Mouse (Mus musculus): ENCODE results near the gene Gm10135. TPM values are rescaled to one million over a fixed set of nuclear protein-coding genes. Genes with fewer than 3 reads are reported as not detected.

The Gm10135 gene
- polyA plus RNA-seq, 1 experiment from 2014 or later = not detected

DNA sequence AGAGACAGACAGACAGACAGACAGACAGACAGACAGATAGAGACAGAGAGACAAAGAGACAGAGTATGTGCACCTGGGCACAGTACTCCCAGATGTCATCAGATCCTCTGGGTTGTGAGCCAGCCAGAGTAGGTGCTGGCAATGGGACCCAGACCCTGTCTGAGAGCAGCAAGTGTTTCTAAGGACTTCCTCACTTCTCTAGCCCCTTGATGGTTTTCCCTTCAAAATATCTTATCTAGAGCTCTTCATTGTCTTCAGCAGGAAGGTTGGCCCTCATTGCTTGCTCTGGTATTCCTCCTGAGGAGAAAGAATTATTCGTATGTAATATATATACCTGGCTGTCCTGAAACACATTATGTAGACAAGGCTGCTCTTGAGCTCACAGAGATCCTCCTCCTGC lies 18.0 kb upstream of the Gm10135 start:
- no peak overlapping the region for H3K27ac ChIP-seq (replicated peaks in 1 of 2; ENCODE audit: control insufficient read depth in 1 of 2, insufficient read depth in 1 of 2, low read depth in 2 of 2, low read length in 2 of 2)
- H3K4me3 ChIP-seq (ENCODE audit: control insufficient read depth in 1 of 2, insufficient read depth in 1 of 2, low read depth in 1 of 2, low read length in 2 of 2) = no peak overlapping the region
- ATAC-seq (ENCODE audit: insufficient number of reproducible peaks, insufficient read depth, low FRiP score, low read depth) = no peak
- H3K9me3 ChIP-seq (ENCODE audit: control insufficient read depth, low read length) = no peaks in the 10 kb centered on the region
- H3K4me2 ChIP-seq (ENCODE audit: low read length) = no peak overlapping the region
- WGBS = 66% methylated on average over 1 of the region's 1 CpGs
- no peaks in the 10 kb centered on the region for H3K27me3 ChIP-seq (ENCODE audit: control insufficient read depth, insufficient read depth, low read length)
- H3K9ac ChIP-seq (ENCODE audit: low read length) = no peak overlapping the region
- H3K36me3 ChIP-seq (ENCODE audit: control insufficient read depth, insufficient read depth, low read length) = no peaks in the 10 kb centered on the region
- peaks cover 3 to 5% of the 10 kb centered on the region in 2 experiments; a peak in 3 of 4 replicates for H3K4me1 ChIP-seq (ENCODE audit: control insufficient read depth in 2 of 2, insufficient read depth in 2 of 2, low read length in 2 of 2)

DNA sequence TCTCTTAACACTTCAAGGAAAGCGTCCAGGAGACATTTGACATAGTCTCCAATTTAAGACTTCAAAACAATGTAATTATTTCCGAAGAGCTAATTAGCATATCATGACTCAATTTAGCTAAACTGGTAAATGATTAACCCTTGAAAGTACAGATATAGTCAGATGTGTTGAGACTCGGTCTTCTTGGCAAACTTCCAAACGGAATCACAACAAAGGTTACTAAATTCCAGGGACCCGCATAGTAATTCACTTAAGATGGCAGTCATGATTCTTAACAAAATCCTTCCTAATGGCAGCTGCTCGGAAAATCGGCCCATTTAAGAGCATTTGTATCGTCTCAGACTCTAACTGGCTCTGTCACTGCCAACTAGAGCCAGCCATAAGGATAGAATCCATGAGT lies 15.3 kb upstream of the Gm10135 start:
- Histone ChIP-seq H3K4me2 (ENCODE audit: low read length) (no peak overlapping the region), H3K9ac (ENCODE audit: low read length) (no peak overlapping the region), H3K4me1 (ENCODE audit: control insufficient read depth in 2 of 2, insufficient read depth in 2 of 2, low read length in 2 of 2) (peaks cover 0 to 5% of the 10 kb centered on the region in 2 experiments; a peak in 3 of 4 replicates), H3K36me3 (ENCODE audit: control insufficient read depth, insufficient read depth, low read length) (no peaks in the 10 kb centered on the region), H3K27ac (replicated peaks in 1 of 2; ENCODE audit: control insufficient read depth in 1 of 2, insufficient read depth in 1 of 2, low read depth in 2 of 2, low read length in 2 of 2) (no peak overlapping the region), H3K9me3 (ENCODE audit: control insufficient read depth, low read length) (no peaks in the 10 kb centered on the region), H3K4me3 (ENCODE audit: control insufficient read depth in 1 of 2, insufficient read depth in 1 of 2, low read depth in 1 of 2, low read length in 2 of 2) (no peak overlapping the region), H3K27me3 (ENCODE audit: control insufficient read depth, insufficient read depth, low read length) (no peaks in the 10 kb centered on the region)
- no peak for ATAC-seq (ENCODE audit: insufficient number of reproducible peaks, insufficient read depth, low FRiP score, low read depth)
- 64% methylated on average over 8 of the region's 8 CpGs for WGBS

DNA sequence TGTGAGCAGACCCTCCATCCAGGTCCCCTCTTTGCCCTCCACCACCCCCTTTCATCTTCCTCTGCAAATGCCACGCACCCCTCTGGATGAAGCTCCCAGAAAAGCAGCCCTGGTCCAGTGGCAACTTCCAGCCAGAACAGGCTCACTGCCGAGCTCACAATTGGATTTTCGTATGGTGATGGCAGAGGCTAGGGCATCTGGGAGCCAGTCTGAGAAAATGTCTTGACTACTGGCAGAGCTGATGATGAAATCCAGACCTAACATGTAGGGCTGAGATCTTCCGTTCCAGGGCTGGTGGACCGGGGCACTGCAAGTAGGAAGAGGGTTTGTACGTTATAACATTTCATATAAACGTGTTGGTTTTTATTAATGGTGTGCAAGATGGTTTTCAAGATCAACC lies 13.3 kb upstream of the Gm10135 start:
- Histone ChIP-seq H3K27ac (replicated peaks in 1 of 2; ENCODE audit: control insufficient read depth in 1 of 2, insufficient read depth in 1 of 2, low read depth in 2 of 2, low read length in 2 of 2) (no peak overlapping the region), H3K9ac (ENCODE audit: low read length) (no peak overlapping the region), H3K4me1 (ENCODE audit: control insufficient read depth in 2 of 2, insufficient read depth in 2 of 2, low read length in 2 of 2) (peaks cover 0 to 5% of the 10 kb centered on the region in 2 experiments; a peak in 2 of 4 replicates), H3K27me3 (ENCODE audit: control insufficient read depth, insufficient read depth, low read length) (no peaks in the 10 kb centered on the region), H3K36me3 (ENCODE audit: control insufficient read depth, insufficient read depth, low read length) (no peaks in the 10 kb centered on the region), H3K4me3 (ENCODE audit: control insufficient read depth in 1 of 2, insufficient read depth in 1 of 2, low read depth in 1 of 2, low read length in 2 of 2) (no peak overlapping the region), H3K9me3 (ENCODE audit: control insufficient read depth, low read length) (no peaks in the 10 kb centered on the region), H3K4me2 (ENCODE audit: low read length) (no peak overlapping the region)
- 72% methylated on average over 7 of the region's 7 CpGs for WGBS
- no peak for ATAC-seq (ENCODE audit: insufficient number of reproducible peaks, insufficient read depth, low FRiP score, low read depth)

DNA sequence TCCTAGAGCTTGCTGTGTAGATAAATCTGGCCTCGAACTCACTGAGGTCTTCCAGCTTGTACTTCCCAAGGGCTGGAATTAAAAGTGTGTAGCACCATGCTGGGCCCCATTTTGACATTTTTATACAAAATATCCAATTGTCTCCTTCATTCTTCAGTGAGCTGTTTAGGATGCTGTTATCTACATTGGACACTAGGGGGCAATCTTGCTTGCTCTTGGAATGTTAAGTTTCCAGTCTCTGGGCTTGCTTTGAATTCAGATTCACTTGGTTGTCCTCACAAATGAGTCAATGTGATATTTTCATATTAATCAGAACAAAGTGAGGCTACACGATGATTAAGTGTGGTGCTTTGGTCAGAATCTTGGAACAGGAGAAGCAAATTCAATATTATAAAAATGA lies 9.6 kb upstream of the Gm10135 start:
- 3% methylated on average over 2 of the region's 2 CpGs for WGBS
- H3K9ac ChIP-seq (ENCODE audit: low read length) = no peak overlapping the region
- no peak for ATAC-seq (ENCODE audit: insufficient number of reproducible peaks, insufficient read depth, low FRiP score, low read depth)
- no peak overlapping the region for H3K4me2 ChIP-seq (ENCODE audit: low read length)
- H3K27ac ChIP-seq (replicated peaks in 1 of 2; ENCODE audit: control insufficient read depth in 1 of 2, insufficient read depth in 1 of 2, low read depth in 2 of 2, low read length in 2 of 2) = no peak overlapping the region
- peaks cover 25% of the 10 kb centered on the region for H3K36me3 ChIP-seq (ENCODE audit: control insufficient read depth, insufficient read depth, low read length)
- no peaks in the 10 kb centered on the region for H3K4me1 ChIP-seq (ENCODE audit: control insufficient read depth in 2 of 2, insufficient read depth in 2 of 2, low read length in 2 of 2)
- no peak overlapping the region for H3K4me3 ChIP-seq (ENCODE audit: control insufficient read depth in 1 of 2, insufficient read depth in 1 of 2, low read depth in 1 of 2, low read length in 2 of 2)
- H3K27me3 ChIP-seq (ENCODE audit: control insufficient read depth, insufficient read depth, low read length) = no peaks in the 10 kb centered on the region
- H3K9me3 ChIP-seq (ENCODE audit: control insufficient read depth, low read length) = no peaks in the 10 kb centered on the region

DNA sequence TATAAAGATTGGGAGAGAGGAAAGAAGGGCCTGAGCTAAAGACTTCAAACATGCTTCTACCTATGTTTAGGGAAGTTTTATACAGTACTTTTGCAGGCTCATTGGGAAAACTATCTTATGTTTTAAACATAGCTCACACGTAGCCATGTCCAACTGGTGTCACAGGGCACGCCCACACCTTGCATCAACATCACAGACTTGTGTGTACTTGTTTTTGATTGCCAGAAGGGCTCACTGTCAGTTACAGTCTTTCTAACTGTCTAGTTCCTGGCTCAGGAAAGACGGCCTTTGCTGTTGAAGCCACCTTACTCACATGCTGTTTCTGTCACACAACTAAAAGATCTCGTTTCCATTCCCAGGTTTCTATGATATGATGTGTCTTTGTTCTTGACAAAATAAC lies 2.0 kb upstream of the Gm10135 start:
- H3K4me3 ChIP-seq (ENCODE audit: control insufficient read depth in 1 of 2, insufficient read depth in 1 of 2, low read depth in 1 of 2, low read length in 2 of 2) = no peak overlapping the region
- 0 out of 4 replicates have a peak, but pooled peaks cover 0 to 5% of the 10 kb centered on the region in 2 experiments for H3K4me1 ChIP-seq (ENCODE audit: control insufficient read depth in 2 of 2, insufficient read depth in 2 of 2, low read length in 2 of 2)
- H3K4me2 ChIP-seq (ENCODE audit: low read length) = no peak overlapping the region
- H3K27ac ChIP-seq (replicated peaks in 1 of 2; ENCODE audit: control insufficient read depth in 1 of 2, insufficient read depth in 1 of 2, low read depth in 2 of 2, low read length in 2 of 2) = no peak overlapping the region
- H3K9ac ChIP-seq (ENCODE audit: low read length) = no peak overlapping the region
- ATAC-seq (ENCODE audit: insufficient number of reproducible peaks, insufficient read depth, low FRiP score, low read depth) = no peak
- H3K9me3 ChIP-seq (ENCODE audit: control insufficient read depth, low read length) = no peaks in the 10 kb centered on the region
- 79% methylated on average over 4 of the region's 4 CpGs for WGBS
- H3K36me3 ChIP-seq (ENCODE audit: control insufficient read depth, insufficient read depth, low read length) = peaks cover 82% of the 10 kb centered on the region
- no peaks in the 10 kb centered on the region for H3K27me3 ChIP-seq (ENCODE audit: control insufficient read depth, insufficient read depth, low read length)

DNA sequence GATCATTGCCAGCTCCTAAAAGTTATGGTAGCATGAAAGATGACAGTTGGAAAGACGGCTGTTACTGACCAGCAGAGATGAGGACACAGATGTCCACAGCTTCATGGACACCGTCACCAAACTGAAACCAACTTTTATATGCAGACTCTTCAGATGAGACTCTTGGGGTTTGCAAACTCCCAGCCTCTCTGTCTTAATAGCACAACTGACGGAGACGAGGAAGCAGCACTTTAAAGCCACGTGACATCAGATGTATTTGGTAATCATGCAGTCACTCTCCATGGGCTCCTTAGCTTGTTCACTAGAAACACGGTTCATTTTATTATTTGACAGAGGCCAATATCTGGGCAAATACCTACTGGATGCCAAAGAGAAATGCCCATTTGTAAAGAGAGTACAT lies 1.5 kb upstream of the Gm10135 start:
- Histone ChIP-seq H3K4me1 (ENCODE audit: control insufficient read depth in 2 of 2, insufficient read depth in 2 of 2, low read length in 2 of 2) (0 out of 4 replicates have a peak, but pooled peaks cover 0 to 5% of the 10 kb centered on the region in 2 experiments), H3K27ac (replicated peaks in 1 of 2; ENCODE audit: control insufficient read depth in 1 of 2, insufficient read depth in 1 of 2, low read depth in 2 of 2, low read length in 2 of 2) (no peak overlapping the region), H3K4me3 (ENCODE audit: control insufficient read depth in 1 of 2, insufficient read depth in 1 of 2, low read depth in 1 of 2, low read length in 2 of 2) (no peak overlapping the region), H3K9ac (ENCODE audit: low read length) (no peak overlapping the region), H3K9me3 (ENCODE audit: control insufficient read depth, low read length) (no peaks in the 10 kb centered on the region), H3K4me2 (ENCODE audit: low read length) (no peak overlapping the region), H3K36me3 (ENCODE audit: control insufficient read depth, insufficient read depth, low read length) (peaks cover 82% of the 10 kb centered on the region), H3K27me3 (ENCODE audit: control insufficient read depth, insufficient read depth, low read length) (no peaks in the 10 kb centered on the region)
- WGBS = 91% methylated on average over 6 of the region's 6 CpGs
- no peak for ATAC-seq (ENCODE audit: insufficient number of reproducible peaks, insufficient read depth, low FRiP score, low read depth)

DNA sequence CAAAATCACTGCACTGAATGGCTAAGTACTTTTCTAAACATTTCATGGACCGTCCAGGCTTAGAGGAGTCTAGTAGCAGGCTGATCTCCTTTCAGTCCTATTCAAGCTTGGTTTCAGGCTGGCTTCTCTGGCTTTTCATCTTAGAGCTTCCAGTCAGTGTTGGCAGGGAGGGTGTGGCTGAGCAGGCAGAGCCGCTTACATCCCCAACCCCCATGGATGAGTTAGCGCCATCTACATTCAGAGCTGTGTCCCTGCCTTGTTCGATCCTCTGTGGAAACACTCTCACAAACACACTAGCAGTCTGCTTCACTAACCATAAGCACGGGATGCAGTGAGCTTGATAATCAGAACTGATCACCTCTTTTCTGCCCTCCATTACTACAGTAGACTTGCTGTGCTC lies 1.6 kb downstream of the Gm10135 start:
- H3K4me3 ChIP-seq (ENCODE audit: control insufficient read depth in 1 of 2, insufficient read depth in 1 of 2, low read depth in 1 of 2, low read length in 2 of 2) = no peak overlapping the region
- no peak overlapping the region for H3K4me2 ChIP-seq (ENCODE audit: low read length)
- H3K9ac ChIP-seq (ENCODE audit: low read length) = no peak overlapping the region
- H3K9me3 ChIP-seq (ENCODE audit: control insufficient read depth, low read length) = no peaks in the 10 kb centered on the region
- H3K27ac ChIP-seq (replicated peaks in 1 of 2; ENCODE audit: control insufficient read depth in 1 of 2, insufficient read depth in 1 of 2, low read depth in 2 of 2, low read length in 2 of 2) = no peak overlapping the region
- 0 out of 4 replicates have a peak, but pooled peaks cover 0 to 5% of the 10 kb centered on the region in 2 experiments for H3K4me1 ChIP-seq (ENCODE audit: control insufficient read depth in 2 of 2, insufficient read depth in 2 of 2, low read length in 2 of 2)
- H3K36me3 ChIP-seq (ENCODE audit: control insufficient read depth, insufficient read depth, low read length) = peaks cover 81% of the 10 kb centered on the region
- WGBS = 65% methylated on average over 5 of the region's 5 CpGs
- H3K27me3 ChIP-seq (ENCODE audit: control insufficient read depth, insufficient read depth, low read length) = no peaks in the 10 kb centered on the region
- no peak for ATAC-seq (ENCODE audit: insufficient number of reproducible peaks, insufficient read depth, low FRiP score, low read depth)

DNA sequence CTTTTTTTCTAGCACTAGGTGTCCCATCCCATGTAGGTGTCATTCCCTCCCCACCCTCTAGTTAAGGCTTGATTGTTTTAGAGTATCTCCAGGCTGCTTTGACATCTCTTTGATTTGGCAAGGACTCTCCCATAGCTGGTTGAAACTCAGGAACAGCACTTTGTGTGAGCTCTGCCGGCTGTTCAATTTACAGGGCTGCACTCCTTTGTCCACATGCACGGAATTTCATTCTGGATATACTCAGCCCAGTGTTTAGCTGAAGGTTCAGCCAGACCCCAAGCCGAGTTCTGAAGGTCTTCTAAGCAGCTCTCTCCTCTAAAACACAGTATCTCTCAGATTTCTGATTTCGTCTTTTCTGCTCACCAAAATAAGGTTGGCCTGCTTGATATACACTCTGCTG lies 2.1 kb downstream of the Gm10135 start:
- Histone ChIP-seq H3K9me3 (ENCODE audit: control insufficient read depth, low read length) (no peaks in the 10 kb centered on the region), H3K4me3 (ENCODE audit: control insufficient read depth in 1 of 2, insufficient read depth in 1 of 2, low read depth in 1 of 2, low read length in 2 of 2) (no peak overlapping the region), H3K27me3 (ENCODE audit: control insufficient read depth, insufficient read depth, low read length) (no peaks in the 10 kb centered on the region), H3K4me2 (ENCODE audit: low read length) (no peak overlapping the region), H3K9ac (ENCODE audit: low read length) (no peak overlapping the region), H3K4me1 (ENCODE audit: control insufficient read depth in 2 of 2, insufficient read depth in 2 of 2, low read length in 2 of 2) (0 out of 4 replicates have a peak, but pooled peaks cover 0 to 5% of the 10 kb centered on the region in 2 experiments), H3K27ac (replicated peaks in 1 of 2; ENCODE audit: control insufficient read depth in 1 of 2, insufficient read depth in 1 of 2, low read depth in 2 of 2, low read length in 2 of 2) (no peak overlapping the region), H3K36me3 (ENCODE audit: control insufficient read depth, insufficient read depth, low read length) (peaks cover 80% of the 10 kb centered on the region)
- no peak for ATAC-seq (ENCODE audit: insufficient number of reproducible peaks, insufficient read depth, low FRiP score, low read depth)
- 61% methylated on average over 4 of the region's 4 CpGs for WGBS
